Mouse (Mus musculus) erythroblast, embryonic 14.5 days (primary cell): ENCODE results near the gene Pgc. TPM values are rescaled to one million over a fixed set of nuclear protein-coding genes. Genes with fewer than 3 reads are reported as not detected.
A peak's percentile ranks its signal among the peaks of the same experiment; 100 is the strongest.

ENCODE experiments used
- H3K27me3 ChIP-seq: 2 replicates; pipeline ENCODE4 v1.6.1; 2012; ENCODE audit warnings: inconsistent platforms; ENCODE audit not compliant: control insufficient read depth
- H3K36me3 ChIP-seq: 2 replicates; pipeline ENCODE4 v1.6.1; 2012; ENCODE audit warnings: mild to moderate bottlenecking, inconsistent platforms; ENCODE audit not compliant: control insufficient read depth
- H3K4me1 ChIP-seq: 2 replicates; pipeline ENCODE4 v1.6.1; 2012; ENCODE audit warnings: inconsistent platforms; ENCODE audit not compliant: control insufficient read depth
- H3K4me3 ChIP-seq: replicated peaks from 2 replicates; pipeline ENCODE3; 2012; ENCODE audit warnings: moderate library complexity, mild to moderate bottlenecking, inconsistent platforms
- H3K9me3 ChIP-seq: 2 replicates; pipeline ENCODE4 v1.6.1; 2012; ENCODE audit warnings: low read length, inconsistent platforms, mixed read lengths; ENCODE audit not compliant: control insufficient read depth
- GATA1 ChIP-seq: IDR thresholded peaks from 2 replicates; pipeline ENCODE4 v1.6.1; 2012; ENCODE audit warnings: low read length, inconsistent platforms, mixed read lengths
- TAL1 ChIP-seq: IDR thresholded peaks from 3 replicates; pipeline ENCODE4 v1.6.1; 2012; ENCODE audit warnings: low read length, inconsistent platforms, mixed read lengths
- polyA plus RNA-seq: library from polyadenylated mRNA; stranded (reverse); fragments of >175 nt; gene quantifications from 2 replicates; pipeline ENCODE4 v1.2.3, GENCODE M21; 2012

Pgc gene
- polyA plus RNA-seq, 1 experiment, result not detected

DNA sequence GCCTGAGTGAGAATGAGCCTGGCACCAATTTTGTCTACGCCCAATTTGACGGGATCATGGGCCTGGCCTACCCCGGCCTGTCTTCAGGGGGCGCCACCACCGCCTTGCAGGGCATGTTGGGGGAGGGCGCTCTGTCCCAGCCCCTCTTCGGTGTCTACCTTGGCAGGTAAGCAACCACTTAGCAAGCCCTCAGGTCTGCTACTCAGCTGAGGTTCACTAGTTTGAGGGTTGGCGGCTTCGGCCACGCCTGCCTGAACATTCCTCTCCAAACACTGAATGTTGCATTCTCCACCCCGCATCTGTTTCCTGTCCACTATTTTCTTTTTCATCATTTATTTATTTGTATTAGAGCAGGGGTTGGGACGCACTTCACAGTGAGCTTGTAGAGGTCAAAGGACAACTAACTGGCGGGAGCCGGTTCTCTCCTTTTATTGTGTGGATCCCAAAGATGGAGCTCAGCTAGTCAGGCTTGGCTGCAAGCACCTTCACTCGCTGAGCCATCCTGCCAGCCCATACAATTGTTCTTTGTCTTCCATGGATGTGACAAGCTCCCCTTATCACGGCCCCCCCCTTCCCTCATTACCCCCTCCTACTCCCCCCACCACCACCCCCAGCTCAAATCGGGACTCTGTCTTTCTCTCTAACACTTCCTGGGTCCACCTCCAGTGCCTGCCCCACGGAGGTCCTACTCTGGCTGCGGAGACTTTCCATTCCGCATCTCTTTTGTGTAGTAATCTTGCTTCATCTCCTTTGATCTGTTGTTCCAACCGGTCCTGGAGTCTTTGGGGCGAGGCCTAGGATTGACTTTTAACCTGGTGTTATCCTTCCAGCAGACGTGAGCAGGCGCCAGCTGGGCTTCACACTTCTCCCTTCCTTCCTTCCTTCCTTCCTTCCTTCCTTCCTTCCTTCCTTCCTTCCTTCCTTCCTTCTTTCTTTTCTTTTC lies 4.3 kb downstream of the Pgc start:
- H3K4me1 ChIP-seq, result no peaks in the 10 kb centered on the region
- no peak overlapping the region for H3K4me3 ChIP-seq
- peaks cover 2% of the 10 kb centered on the region; the same call in 1 of the 2 replicates for H3K27me3 ChIP-seq
- no peaks in the 10 kb centered on the region for H3K9me3 ChIP-seq
- no peaks in the 10 kb centered on the region for H3K36me3 ChIP-seq
- TF ChIP-seq GATA1 (no peak), TAL1 (no peak)

- TF ChIP-seq TAL1, result no peak
- TF ChIP-seq GATA1, result no peak
- no peaks in the 10 kb centered on the region for H3K9me3 ChIP-seq
- peaks cover 27% of the 10 kb centered on the region for H3K27me3 ChIP-seq
- H3K4me1 ChIP-seq, result peaks cover 31% of the 10 kb centered on the region
- no peaks in the 10 kb centered on the region for H3K36me3 ChIP-seq
- no peak overlapping the region for H3K4me3 ChIP-seq
Measured at GRCm38 (mm10) chr17:47735553-47736100, 9.0 kb downstream of the Pgc start.

DNA sequence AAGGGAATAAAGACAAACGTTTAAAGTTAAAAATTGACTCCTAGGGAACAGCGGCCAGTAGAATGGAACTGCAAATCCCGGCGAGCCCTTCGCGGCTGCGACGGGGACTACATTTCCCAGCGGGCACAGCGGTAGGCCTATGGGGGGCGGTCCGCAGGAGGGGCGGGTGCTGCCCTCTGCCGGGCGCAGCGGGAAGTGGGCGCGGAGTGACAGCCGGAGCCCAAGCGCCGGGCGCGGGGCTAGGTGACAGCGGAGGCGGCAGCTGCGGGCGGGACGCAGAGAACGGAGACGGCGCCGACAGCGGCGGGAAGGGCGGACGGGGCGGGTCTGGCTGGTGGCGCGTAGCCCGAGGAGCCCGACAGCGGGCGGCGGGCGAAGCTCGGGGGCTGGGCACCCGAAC lies 10.2 kb downstream of the Pgc start, which contains the start of gene Tfeb:
Gene Tfeb (plus strand): TSS at position 175 of the 400 bp plus-strand sequence.
- no peaks in the 10 kb centered on the region for H3K9me3 ChIP-seq
- H3K27me3 ChIP-seq, result peaks cover 27% of the 10 kb centered on the region
- H3K4me1 ChIP-seq, result peaks cover 31% of the 10 kb centered on the region
- H3K4me3 ChIP-seq, result peak within 1 kb of the TSS; percentile 75
- H3K36me3 ChIP-seq, result no peaks in the 10 kb centered on the region
- TF ChIP-seq GATA1, result no peak

- Histone ChIP-seq H3K9me3 (no peaks in the 10 kb centered on the region), H3K4me1 (peaks cover 33% of the 10 kb centered on the region), H3K36me3 (no peaks in the 10 kb centered on the region), H3K27me3 (peaks cover 27% of the 10 kb centered on the region), H3K4me3 (peak overlapping the region; percentile 75)
- no peak for TF ChIP-seq TAL1
- no peak for TF ChIP-seq GATA1
Measured at GRCm38 (mm10) chr17:47737271-47738065, 10.8 kb downstream of the Pgc start.

- Histone ChIP-seq H3K36me3 (no peaks in the 10 kb centered on the region), H3K4me1 (peaks cover 40% of the 10 kb centered on the region), H3K4me3 (peak overlapping the region; percentile 75), H3K27me3 (peaks cover 27% of the 10 kb centered on the region), H3K9me3 (no peaks in the 10 kb centered on the region)
- TF ChIP-seq GATA1, result no peak
- no peak for TF ChIP-seq TAL1
Measured at GRCm38 (mm10) chr17:47738066-47738878, 11.6 kb downstream of the Pgc start.

GRCm38 (mm10) chr17:47738879-47739798 lies 12.5 kb downstream of the Pgc start:
- Histone ChIP-seq H3K9me3 (no peaks in the 10 kb centered on the region), H3K4me1 (peaks cover 49% of the 10 kb centered on the region), H3K27me3 (peaks cover 27% of the 10 kb centered on the region), H3K4me3 (peak overlapping the region; percentile 75), H3K36me3 (no peaks in the 10 kb centered on the region)
- TF ChIP-seq TAL1, result no peak
- TF ChIP-seq GATA1, result no peak

DNA sequence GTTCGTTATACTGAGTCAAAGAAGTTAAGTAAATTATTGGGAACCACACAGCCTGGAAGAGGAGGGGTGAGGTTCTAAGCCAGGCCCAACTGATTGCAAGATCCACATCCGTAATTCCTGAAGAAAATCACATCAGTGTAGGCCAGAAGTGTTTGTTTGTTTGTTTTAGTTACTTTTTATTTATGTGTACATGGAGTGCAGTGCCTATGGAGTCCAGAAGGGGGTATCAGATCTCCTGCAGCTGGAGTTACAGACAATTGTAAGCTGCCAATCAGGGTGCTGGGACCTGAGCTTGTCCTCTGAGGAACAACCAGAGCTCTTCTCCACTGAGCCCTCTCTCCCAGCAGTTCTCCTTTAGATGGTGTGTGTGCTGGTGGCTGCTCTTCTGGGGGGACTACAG lies 13.5 kb downstream of the Pgc start:
- Histone ChIP-seq H3K4me1 (peaks cover 53% of the 10 kb centered on the region), H3K4me3 (no peak overlapping the region)

More for the DNA sequence above, 13.5 kb downstream of the Pgc start:
- Histone ChIP-seq H3K9me3 (peaks cover 4% of the 10 kb centered on the region; the same call in 1 of the 2 replicates), H3K36me3 (no peaks in the 10 kb centered on the region; the same call in 1 of the 2 replicates), H3K27me3 (peaks cover 27% of the 10 kb centered on the region)
- no peak for TF ChIP-seq TAL1
- no peak for TF ChIP-seq GATA1
